28 mouse cellular contexts compared by ENCODE assay signal in the genomic region with DNA sequence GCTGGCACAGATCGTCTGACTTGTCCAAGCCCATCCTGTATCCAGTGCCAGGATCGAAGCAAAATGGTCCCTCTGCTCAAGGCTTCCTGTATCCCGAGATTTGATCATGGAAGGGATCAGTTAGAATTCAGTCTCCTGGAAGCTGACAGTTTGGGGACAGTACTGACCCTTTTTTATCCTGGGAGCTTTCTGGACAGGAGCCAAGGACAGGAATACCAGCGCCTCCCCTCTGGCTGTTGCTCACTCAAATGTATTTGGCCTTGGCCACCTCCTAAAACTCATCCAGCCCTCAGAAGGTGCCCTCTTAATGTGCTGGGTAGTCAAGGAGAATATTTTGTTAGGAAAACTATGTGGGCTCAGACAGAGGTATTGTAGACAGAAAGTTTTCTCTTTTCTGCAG. TPM values are rescaled to one million over a fixed set of nuclear protein-coding genes. Genes with fewer than 3 reads are reported as not detected.
"Had no signal": no experiment of that assay in that cellular context is flagged by ENCODE, and none has a peak within 500 bp of the region (broad histone marks: within the 10 kb centered on the region; RNA-seq: fewer than 3 reads in every experiment).

No protein-coding gene starts in this region.

- H3K4me2 ChIP-seq: heart, embryonic 11.5 days; heart, embryonic 13.5 days; heart, embryonic 15.5 days; hindbrain, embryonic 12.5 days; hindbrain, embryonic 14.5 days; intestine, embryonic 15.5 days; limb, embryonic 12.5 days; liver, embryonic 11.5 days; liver, embryonic 13.5 days; liver, embryonic 15.5 days had no signal

- DNase-seq: gastrocnemius, postnatal 14 days; heart, adult 2 months; heart, postnatal 4 days; kidney, adult 18-20 months; kidney, adult 8-10 months; kidney, postnatal 10 days; kidney, postnatal 25 days; kidney, postnatal 4 days; liver; liver, embryonic 13.5 days; liver, postnatal 0 days had no signal

- H3K9ac ChIP-seq: heart, embryonic 13.5 days; heart, embryonic 15.5 days; hindbrain, embryonic 12.5 days; hindbrain, embryonic 14.5 days; intestine, embryonic 15.5 days; limb, embryonic 12.5 days; liver, embryonic 13.5 days; liver, embryonic 15.5 days; liver, postnatal 0 days had no signal

- H3K27me3 ChIP-seq: hindbrain, embryonic 12.5 days; intestine, embryonic 15.5 days had no signal

- H3K36me3 ChIP-seq: heart, embryonic 13.5 days; heart, embryonic 15.5 days; hindbrain, embryonic 10.5 days; hindbrain, embryonic 12.5 days; intestine, embryonic 15.5 days; limb, embryonic 10.5 days; limb, embryonic 12.5 days; liver, embryonic 13.5 days; liver, embryonic 15.5 days had no signal

- H3K4me3 ChIP-seq: heart, adult 2 months; heart, embryonic 13.5 days; heart, embryonic 15.5 days; hindbrain, embryonic 10.5 days; hindbrain, embryonic 12.5 days; intestine, embryonic 15.5 days; layer of hippocampus, adult 2 months; left cerebral cortex, adult 2 months; limb, embryonic 10.5 days; limb, embryonic 12.5 days; liver, embryonic 13.5 days; liver, embryonic 15.5 days had no signal

- ATAC-seq: hindbrain, embryonic 16.5 days; inflammation-experienced regulatory T-cells, adult 6 months; intestine, embryonic 15.5 days; intestine, postnatal 0 days; liver, postnatal 0 days had no signal

- H3K27ac ChIP-seq: heart, adult 2 months; heart, embryonic 13.5 days; heart, embryonic 15.5 days; hindbrain, embryonic 10.5 days; hindbrain, embryonic 12.5 days; hindbrain, embryonic 14.5 days; intestine, embryonic 15.5 days; layer of hippocampus, adult 2 months; left cerebral cortex, adult 2 months; limb, embryonic 10.5 days; limb, embryonic 12.5 days; liver, embryonic 13.5 days; liver, embryonic 15.5 days had no signal

- H3K9me3 ChIP-seq: heart, embryonic 13.5 days; heart, embryonic 15.5 days; hindbrain, embryonic 10.5 days; hindbrain, embryonic 12.5 days; intestine, embryonic 15.5 days; limb, embryonic 10.5 days; limb, embryonic 12.5 days; liver, embryonic 13.5 days; liver, embryonic 15.5 days had no signal

- H3K4me1 ChIP-seq: heart, embryonic 13.5 days; heart, embryonic 15.5 days; hindbrain, embryonic 10.5 days; hindbrain, embryonic 12.5 days; intestine, embryonic 15.5 days; limb, embryonic 10.5 days; limb, embryonic 12.5 days; liver, embryonic 13.5 days; liver, embryonic 15.5 days had no signal

RNA-seq across cellular contexts. Expression of a gene that starts 16.9 kb away (rescaled TPM):
- total RNA-seq: granulocyte monocyte progenitor cell, adult 5-6 weeks; heart, adult 2 months had no signal
- polyA plus RNA-seq: inflammation-experienced regulatory T-cells, adult 6 months; liver, embryonic 11.5 days; liver, embryonic 13.5 days; liver, embryonic 15.5 days; liver, postnatal 0 days had no signal
